Mouse (Mus musculus) liver, embryonic 16.5 days (tissue): ENCODE data around the gene Tfap4. TPM values are rescaled to one million over a fixed set of nuclear protein-coding genes. Genes with fewer than 3 reads are reported as not detected.
A peak's percentile ranks its signal among the peaks of the same experiment; 100 is the strongest.

ENCODE experiments used
- ATAC-seq: fragments of 200-750 bp; cut with Nextera tagmentation; 2 replicates; pipeline ENCODE4 v1.8.0; 2017; ENCODE audit warnings: low read depth, mild to moderate bottlenecking, moderate number of reproducible peaks, moderate library complexity
- H3K27ac ChIP-seq: fragments of 300-500 bp; sonication (generic); 2 replicates; pipeline ENCODE4 v1.5.1; 2014; ENCODE audit warnings: mild to moderate bottlenecking, low read length
- H3K27me3 ChIP-seq: fragments of 300-500 bp; sonication (generic); 2 replicates; pipeline ENCODE4 v1.6.1; 2014; ENCODE audit warnings: low read depth, low read length, mixed read lengths; ENCODE audit not compliant: control insufficient read depth, insufficient read depth
- H3K36me3 ChIP-seq: fragments of 300-500 bp; sonication (generic); 2 replicates; pipeline ENCODE4 v1.6.1; 2014; ENCODE audit warnings: mild to moderate bottlenecking; ENCODE audit not compliant: control insufficient read depth, insufficient read depth
- H3K4me1 ChIP-seq: fragments of 300-500 bp; sonication (generic); 2 replicates; pipeline ENCODE4 v1.6.1; 2014; ENCODE audit warnings: low read depth, low read length, mixed read lengths; ENCODE audit not compliant: control insufficient read depth
- H3K4me2 ChIP-seq: fragments of 300-500 bp; sonication (generic); 2 replicates; pipeline ENCODE4 v1.6.1; 2014; ENCODE audit warnings: low read depth, low read length, mixed read lengths
- H3K4me3 ChIP-seq: fragments of 300-500 bp; sonication (generic); 2 replicates; pipeline ENCODE4 v1.5.1; 2014; ENCODE audit warnings: low read depth, mild to moderate bottlenecking, low read length
- H3K9ac ChIP-seq: fragments of 300-500 bp; sonication (generic); 2 replicates; pipeline ENCODE4 v1.6.1; 2014; ENCODE audit warnings: low read depth, low read length
- H3K9me3 ChIP-seq: fragments of 300-500 bp; sonication (generic); replicated peaks from 2 replicates; pipeline ENCODE4 v1.6.1; 2016; ENCODE audit warnings: low read length; ENCODE audit not compliant: control insufficient read depth
- WGBS: fragments of 180-500 bp; shearing (Covaris S2); extraction: QIAGEN DNeasy Blood & Tissue Kit; methylation state at CpG from one replicate; pipeline ENCODE4 v1.1.7; 2014; ENCODE audit not compliant: insufficient replicate concordance; 5-methylcytosine and 5-hydroxymethylcytosine counted together
- polyA plus RNA-seq: library from polyadenylated mRNA; unstranded; fragments of >200 nt; fragmentation: Nextera tagmentation; extraction: Ambion mirVana; gene quantifications from 2 replicates; pipeline ENCODE4 v1.2.1, GENCODE M21; 2015

Tfap4 gene
- polyA plus RNA-seq, 1 experiment from 2014 or later = 4.7 TPM

DNA sequence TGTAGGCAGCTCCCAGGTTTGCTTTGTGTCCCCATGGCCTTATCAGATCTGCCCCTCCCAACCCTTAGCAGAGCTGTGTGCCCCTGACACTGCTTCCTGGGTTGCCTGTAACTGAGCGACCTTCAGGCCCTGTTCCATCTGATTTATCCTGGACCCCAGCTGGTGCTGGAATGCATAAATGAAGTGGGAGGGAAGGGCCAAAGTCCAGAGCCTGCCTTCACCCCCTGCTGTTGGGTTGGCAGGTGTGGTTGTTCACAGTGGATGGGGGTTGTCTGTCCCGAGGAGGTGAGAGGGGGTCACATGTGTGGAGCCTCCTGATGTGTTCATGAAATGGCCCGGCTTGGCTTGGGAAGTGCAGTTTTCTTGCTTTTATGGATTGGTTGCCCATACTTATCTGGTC, 42.5 kb upstream of the Tfap4 start:
- Histone ChIP-seq H3K4me1 (peaks cover 28% of the 10 kb centered on the region), H3K36me3 (no peaks in the 10 kb centered on the region), H3K27ac (0 out of 2 replicates have a peak overlapping the region, but pooled peaks have one; percentile 18), H3K4me2 (no peak overlapping the region), H3K9me3 (no peaks in the 10 kb centered on the region), H3K9ac (no peak overlapping the region), H3K27me3 (no peaks in the 10 kb centered on the region), H3K4me3 (no peak overlapping the region)
- peak; percentile 50 for ATAC-seq
- WGBS = 39% methylated on average over 3 of the region's 3 CpGs

DNA sequence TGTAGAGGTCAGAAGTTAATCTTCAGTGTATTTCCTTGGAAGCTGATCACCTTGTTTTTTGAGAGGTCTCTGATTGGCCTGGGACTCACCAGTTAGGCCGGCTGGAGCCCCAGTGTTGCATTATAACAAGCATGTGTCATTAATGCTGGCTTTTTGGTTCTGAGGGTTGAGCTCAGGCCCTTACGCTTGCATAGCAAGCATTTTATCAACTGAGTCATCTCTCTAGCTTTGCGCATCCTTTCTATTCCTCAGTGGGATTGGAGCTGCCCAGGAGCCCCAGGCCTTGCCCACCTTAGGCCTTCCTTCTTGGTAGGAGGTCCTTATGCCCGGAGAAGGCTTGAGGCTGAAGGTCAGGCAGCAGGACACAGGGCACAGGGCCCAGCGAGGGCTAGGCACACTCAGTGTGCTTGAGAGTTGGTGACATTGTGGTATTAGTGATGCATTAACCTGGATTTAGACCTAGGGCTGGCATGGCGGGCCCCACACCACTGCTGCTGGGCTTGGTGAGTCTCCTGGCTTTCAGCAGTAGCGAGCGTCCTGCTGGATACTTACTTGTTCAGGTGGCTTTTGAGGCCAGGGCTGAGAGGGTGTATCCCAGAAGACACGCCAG, 41.2 kb upstream of the Tfap4 start:
- H3K27me3 ChIP-seq = peaks cover 4% of the 10 kb centered on the region
- H3K4me3 ChIP-seq = no peak overlapping the region
- H3K36me3 ChIP-seq = no peaks in the 10 kb centered on the region
- H3K27ac ChIP-seq = no peak overlapping the region
- ATAC-seq = no peak
- H3K4me2 ChIP-seq = no peak overlapping the region
- H3K9ac ChIP-seq = no peak overlapping the region
- WGBS = 60% methylated on average over 9 of the region's 9 CpGs
- no peaks in the 10 kb centered on the region for H3K9me3 ChIP-seq
- H3K4me1 ChIP-seq = peaks cover 16% of the 10 kb centered on the region

GRCm38 (mm10) chr16:4599616-4600015, 40.0 kb upstream of the Tfap4 start:
- no peaks in the 10 kb centered on the region for H3K36me3 ChIP-seq
- H3K9me3 ChIP-seq = no peaks in the 10 kb centered on the region
- H3K4me2 ChIP-seq = no peak overlapping the region
- no peak overlapping the region for H3K27ac ChIP-seq
- 51% methylated on average over 3 of the region's 3 CpGs for WGBS
- peaks cover 11% of the 10 kb centered on the region for H3K4me1 ChIP-seq
- H3K4me3 ChIP-seq = no peak overlapping the region
- H3K9ac ChIP-seq = no peak overlapping the region
- peaks cover 16% of the 10 kb centered on the region for H3K27me3 ChIP-seq
- ATAC-seq = no peak

- Histone ChIP-seq H3K9ac (no peak overlapping the region), H3K4me1 (peaks cover 10% of the 10 kb centered on the region), H3K27me3 (peaks cover 22% of the 10 kb centered on the region), H3K4me3 (no peak overlapping the region), H3K36me3 (no peaks in the 10 kb centered on the region), H3K4me2 (no peak overlapping the region), H3K9me3 (no peaks in the 10 kb centered on the region), H3K27ac (no peak overlapping the region)
- no peak for ATAC-seq
- 44% methylated on average over 6 of the region's 6 CpGs for WGBS
Observed at GRCm38 (mm10) chr16:4598891-4599543, 39.4 kb upstream of the Tfap4 start.

DNA sequence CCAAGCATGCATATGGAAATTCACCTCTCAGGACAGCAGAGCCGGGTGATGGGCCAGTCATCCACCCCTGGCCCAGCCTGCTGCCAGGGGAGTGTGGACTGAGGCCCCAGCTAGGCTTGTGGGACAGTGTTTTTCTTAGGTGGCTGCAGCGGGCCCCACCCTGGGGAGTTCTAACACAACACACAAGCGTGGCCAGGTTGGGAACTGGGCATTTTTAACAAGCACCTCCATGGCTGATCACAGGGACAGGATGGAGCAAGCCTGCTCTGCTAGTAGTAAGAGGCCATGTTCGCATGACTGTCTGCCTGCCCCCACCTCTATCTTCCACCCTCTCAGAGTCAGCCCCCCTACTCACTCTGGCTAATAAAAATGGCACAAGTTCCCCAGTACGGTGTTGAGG, 38.4 kb upstream of the Tfap4 start:
- H3K36me3 ChIP-seq = no peaks in the 10 kb centered on the region
- 67% methylated on average over 5 of the region's 5 CpGs for WGBS
- no peaks in the 10 kb centered on the region for H3K9me3 ChIP-seq
- peaks cover 31% of the 10 kb centered on the region for H3K27me3 ChIP-seq
- peaks cover 10% of the 10 kb centered on the region for H3K4me1 ChIP-seq
- H3K4me3 ChIP-seq = no peak overlapping the region
- ATAC-seq = no peak
- no peak overlapping the region for H3K9ac ChIP-seq
- no peak overlapping the region for H3K4me2 ChIP-seq
- H3K27ac ChIP-seq = no peak overlapping the region

GRCm38 (mm10) chr16:4597296-4597695, 37.6 kb upstream of the Tfap4 start:
- peaks cover 39% of the 10 kb centered on the region for H3K27me3 ChIP-seq
- no peak overlapping the region for H3K9ac ChIP-seq
- no peak overlapping the region for H3K4me2 ChIP-seq
- no peaks in the 10 kb centered on the region for H3K9me3 ChIP-seq
- WGBS = 49% methylated on average over 6 of the region's 7 CpGs
- ATAC-seq = no peak
- no peak overlapping the region for H3K4me3 ChIP-seq
- H3K27ac ChIP-seq = no peak overlapping the region
- peaks cover 10% of the 10 kb centered on the region for H3K4me1 ChIP-seq
- no peaks in the 10 kb centered on the region for H3K36me3 ChIP-seq

DNA sequence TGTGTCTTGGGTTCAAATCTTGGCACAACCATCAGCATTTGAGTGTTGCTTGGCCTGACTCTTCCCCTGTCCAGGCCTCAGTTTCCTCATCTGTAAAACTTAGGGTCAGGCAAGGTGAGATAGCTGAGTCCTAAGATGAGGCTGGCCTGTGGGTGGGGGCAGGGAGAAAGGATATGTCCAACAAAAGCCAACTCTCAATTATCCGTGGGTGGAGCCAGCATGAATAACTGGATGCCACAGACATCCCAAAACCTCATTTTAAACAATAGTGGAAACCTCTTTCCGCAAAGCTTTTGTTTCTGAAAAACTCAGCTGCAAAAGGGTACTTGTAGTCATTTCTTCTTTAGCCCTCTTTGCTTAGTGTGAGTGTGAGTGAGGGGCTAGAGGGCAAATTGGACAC, 37.2 kb upstream of the Tfap4 start:
- H3K27me3 ChIP-seq = peaks cover 40% of the 10 kb centered on the region
- H3K4me3 ChIP-seq = no peak overlapping the region
- no peaks in the 10 kb centered on the region for H3K9me3 ChIP-seq
- no peaks in the 10 kb centered on the region for H3K36me3 ChIP-seq
- no peak overlapping the region for H3K27ac ChIP-seq
- WGBS = 57% methylated on average over 2 of the region's 2 CpGs
- no peak for ATAC-seq
- no peak overlapping the region for H3K4me2 ChIP-seq
- peaks cover 5% of the 10 kb centered on the region for H3K4me1 ChIP-seq
- no peak overlapping the region for H3K9ac ChIP-seq

- H3K4me3 ChIP-seq = no peak overlapping the region
- no peak overlapping the region for H3K27ac ChIP-seq
- WGBS = 38% methylated on average over 3 of the region's 3 CpGs
- H3K4me2 ChIP-seq = peak overlapping the region; percentile 60; the same call in 1 of the 2 replicates
- peaks cover 3% of the 10 kb centered on the region for H3K4me1 ChIP-seq
- no peaks in the 10 kb centered on the region for H3K9me3 ChIP-seq
- H3K36me3 ChIP-seq = no peaks in the 10 kb centered on the region
- ATAC-seq = no peak
- H3K9ac ChIP-seq = no peak overlapping the region
- H3K27me3 ChIP-seq = peaks cover 40% of the 10 kb centered on the region
Observed at GRCm38 (mm10) chr16:4596141-4596728, 36.6 kb upstream of the Tfap4 start.

DNA sequence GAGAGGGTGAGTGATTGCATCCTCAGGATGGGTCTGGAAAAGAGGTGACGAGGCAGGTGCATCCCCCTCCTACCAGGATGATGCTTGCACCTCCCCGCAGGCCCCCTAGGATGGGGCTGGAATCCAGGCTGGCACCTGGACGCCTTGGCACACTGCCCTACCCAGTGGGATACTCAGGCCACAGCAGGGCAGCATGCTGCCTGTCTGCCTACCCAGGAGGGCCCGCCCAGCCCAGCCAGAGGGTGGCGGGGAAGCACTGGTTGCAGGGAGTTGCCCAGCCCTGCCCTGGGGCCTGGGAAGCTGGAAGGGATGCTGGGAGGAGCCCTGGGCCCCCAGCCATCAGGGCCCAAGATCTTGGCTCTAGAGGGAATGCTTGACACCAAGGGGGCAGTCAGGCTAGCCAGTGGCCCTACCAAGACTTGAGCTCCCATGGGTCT, 35.9 kb upstream of the Tfap4 start:
- 38% methylated on average over 5 of the region's 5 CpGs for WGBS
- Histone ChIP-seq H3K27ac (no peak overlapping the region), H3K9ac (no peak overlapping the region), H3K4me3 (peak overlapping the region; percentile 63), H3K36me3 (no peaks in the 10 kb centered on the region), H3K27me3 (peaks cover 40% of the 10 kb centered on the region), H3K9me3 (no peaks in the 10 kb centered on the region), H3K4me1 (peaks cover 3% of the 10 kb centered on the region), H3K4me2 (peak overlapping the region; percentile 60)
- no peak for ATAC-seq
